Mouse (Mus musculus) brain, embryonic 14.5 days (tissue): ENCODE data around the gene M1ap. TPM values are rescaled to one million over a fixed set of nuclear protein-coding genes. Genes with fewer than 3 reads are reported as not detected.

Experiments
- DNase-seq: peaks from one replicate; pipeline ENCODE4 v3.0.0-alpha.2; 2011; ENCODE audit warnings: low read depth
- CTCF ChIP-seq: fragments of 200-500 bp; IDR thresholded peaks from 2 replicates; pipeline ENCODE4 v1.5.1; 2012; ENCODE audit warnings: inconsistent platforms, mild to moderate bottlenecking, moderate library complexity, borderline replicate concordance; ENCODE audit not compliant: insufficient read depth, insufficient read length; ENCODE audit errors: extremely low read depth
- POLR2A ChIP-seq: fragments of 200-500 bp; IDR thresholded peaks from 2 replicates; pipeline ENCODE4 v1.6.1; 2012; ENCODE audit warnings: mild to moderate bottlenecking, inconsistent platforms, borderline replicate concordance; ENCODE audit not compliant: poor library complexity, insufficient read depth, insufficient read length, severe bottlenecking; ENCODE audit errors: extremely low read depth
- polyA plus RNA-seq: library from polyadenylated mRNA; depleted of rRNA; stranded (reverse); fragments of >200 nt; gene quantifications from 2 replicates; pipeline ENCODE4 v1.2.3, GENCODE M21; 2012

Gene M1ap
- polyA plus RNA-seq, 1 experiment, result 0.15 TPM

- TF ChIP-seq CTCF (no peak), POLR2A (no peak)
- DNase-seq, result no peak
These were observed 84.4 kb downstream of the M1ap start for GRCm38 (mm10) chr6:83031111-83031510.

DNA sequence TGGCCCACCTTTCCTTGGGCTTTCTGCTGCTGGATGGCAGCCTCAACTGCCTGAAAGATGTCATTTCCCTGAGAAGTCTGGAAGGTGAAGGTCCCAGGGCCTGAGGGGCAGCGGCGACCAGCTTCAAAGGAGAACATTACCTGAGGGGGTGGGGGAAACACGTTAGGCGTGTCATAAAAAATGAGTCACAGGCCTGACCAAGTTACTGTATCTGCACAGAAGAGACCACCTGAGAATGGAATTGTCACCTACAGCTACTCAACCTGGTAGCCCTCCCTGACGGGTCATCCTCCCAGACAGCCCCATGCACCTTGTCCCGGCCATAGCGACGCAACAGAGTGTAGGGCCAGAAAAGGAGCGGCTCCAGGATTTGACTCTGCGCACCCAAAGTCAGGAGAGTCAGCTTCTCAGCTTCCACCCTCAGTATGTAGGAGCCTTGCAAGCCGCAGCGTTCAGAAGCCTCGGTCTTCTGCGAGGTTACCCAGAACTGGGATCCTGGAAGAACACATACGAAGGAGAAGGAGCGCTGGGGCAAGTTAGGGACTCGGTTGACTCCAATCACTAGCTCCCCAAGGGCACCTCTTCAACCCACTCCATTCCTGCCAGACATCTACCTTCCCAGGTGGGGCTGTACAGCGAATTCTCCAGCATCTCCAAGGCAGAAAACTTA lies 85.4 kb downstream of the M1ap start:
- DNase-seq, result no peak
- TF ChIP-seq POLR2A (no peak), CTCF (no peak)

DNA sequence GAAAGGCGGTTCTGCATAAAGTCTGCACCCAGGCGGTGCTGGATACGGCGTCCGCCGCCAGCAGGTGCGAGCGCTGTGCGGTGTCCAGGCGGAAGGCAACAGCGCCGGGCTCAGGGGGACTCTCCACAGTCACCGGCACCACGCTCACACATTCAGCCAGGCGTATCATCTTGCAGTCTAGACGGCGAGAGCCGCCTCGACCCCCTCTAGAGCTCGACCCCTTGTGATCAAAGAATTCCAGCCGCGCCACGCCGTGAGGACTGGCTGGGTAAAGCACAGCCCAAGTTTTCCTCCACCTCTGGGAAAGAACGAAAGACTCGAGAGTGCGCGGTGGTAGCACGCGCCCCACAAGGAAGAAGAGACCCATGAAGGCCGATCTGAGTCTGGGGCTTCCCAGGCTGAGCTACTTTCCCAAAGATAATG lies 86.1 kb downstream of the M1ap start:
- TF ChIP-seq POLR2A (no peak), CTCF (0 out of 2 replicates have a peak, but pooled peaks have one; percentile 5)
- DNase-seq, result peak; percentile 52

DNA sequence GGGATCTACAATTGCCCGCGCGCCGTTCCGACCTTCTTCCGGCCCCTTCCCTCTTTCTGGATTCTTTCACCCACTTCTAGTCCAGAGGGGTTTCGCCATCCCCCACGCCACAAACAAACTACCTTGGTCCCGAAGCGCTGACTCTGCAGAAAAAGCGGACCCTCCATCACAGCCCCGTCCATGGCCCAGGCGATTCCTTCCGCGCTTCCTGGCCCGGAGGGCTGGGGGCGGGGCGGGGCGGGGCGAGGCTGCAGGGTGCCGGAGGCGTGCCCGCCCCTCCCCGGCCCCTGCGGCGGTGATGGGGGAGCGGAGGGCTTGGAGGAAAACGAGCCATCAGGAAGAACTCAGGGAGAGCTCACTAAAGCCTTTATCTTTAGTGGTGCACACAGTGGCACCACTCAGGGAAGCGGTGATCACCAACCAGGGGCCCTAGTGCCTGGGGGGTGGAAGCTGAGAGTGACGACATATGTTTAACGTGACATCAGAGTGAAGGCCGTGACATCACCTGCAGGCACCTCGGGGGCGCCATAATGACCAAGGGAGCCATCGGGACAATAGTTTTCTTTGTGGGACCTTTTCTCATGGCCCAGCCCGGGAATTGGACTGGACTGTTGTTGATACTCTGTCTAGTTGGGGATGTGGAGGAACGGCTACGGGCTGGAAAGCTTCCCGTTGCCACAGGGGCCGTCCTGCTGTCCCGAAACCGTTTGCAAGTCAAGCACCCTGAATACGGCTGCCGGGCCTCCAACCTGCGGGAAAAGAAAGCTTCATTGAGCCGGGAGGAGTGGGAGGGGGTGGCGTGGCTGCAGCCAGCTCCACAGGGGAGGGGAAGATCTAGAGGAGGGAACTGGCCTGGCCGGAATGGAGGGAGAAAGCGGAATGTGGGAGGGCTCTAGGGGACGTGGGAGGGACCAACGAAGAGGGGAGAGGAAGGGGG lies 86.8 kb downstream of the M1ap start, which contains the start of the genes Dok1 and Loxl3:
Gene Dok1, minus strand, starts transcription at position 223 of the 937 bp plus-strand sequence.
Gene Loxl3, plus strand, starts transcription at position 925 of the 937 bp plus-strand sequence.
- peak; percentile 80 for DNase-seq
- TF ChIP-seq CTCF (no peak), POLR2A (no peak)

- DNase-seq, result no peak
- TF ChIP-seq POLR2A (no peak), CTCF (no peak)
These were observed 87.9 kb downstream of the M1ap start for GRCm38 (mm10) chr6:83034463-83035055.

- no peak for DNase-seq
- TF ChIP-seq POLR2A, result no peak
- TF ChIP-seq CTCF, result no peak
These were observed 90.5 kb downstream of the M1ap start for GRCm38 (mm10) chr6:83037188-83037587.

DNA sequence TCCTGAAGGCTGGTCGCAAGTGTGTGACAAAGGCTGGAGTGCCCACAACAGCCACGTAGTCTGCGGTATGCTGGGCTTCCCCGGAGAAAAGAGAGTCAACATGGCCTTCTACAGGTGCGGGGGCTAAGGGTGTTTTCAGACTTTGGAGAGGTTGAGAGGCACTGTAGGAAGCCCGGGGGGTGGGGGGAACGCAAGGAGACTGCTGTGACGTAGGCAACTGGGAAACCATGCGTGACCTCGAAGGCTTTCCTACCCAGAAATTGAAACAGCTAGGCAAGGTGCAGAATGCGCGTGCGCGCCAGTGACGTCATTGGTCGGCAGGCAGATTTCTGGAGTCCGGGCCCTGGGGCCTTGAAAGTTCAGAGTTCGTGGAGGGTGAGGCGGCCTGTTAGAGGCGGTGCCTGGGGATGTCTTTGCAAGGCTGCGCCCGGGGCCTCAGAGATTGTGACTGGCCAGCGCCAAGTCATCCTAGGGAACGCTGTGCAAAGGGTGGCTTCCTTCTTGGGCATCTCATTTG lies 91.9 kb downstream of the M1ap start:
- DNase-seq, result peak; percentile 80
- TF ChIP-seq CTCF, result no peak
- TF ChIP-seq POLR2A, result no peak

DNA sequence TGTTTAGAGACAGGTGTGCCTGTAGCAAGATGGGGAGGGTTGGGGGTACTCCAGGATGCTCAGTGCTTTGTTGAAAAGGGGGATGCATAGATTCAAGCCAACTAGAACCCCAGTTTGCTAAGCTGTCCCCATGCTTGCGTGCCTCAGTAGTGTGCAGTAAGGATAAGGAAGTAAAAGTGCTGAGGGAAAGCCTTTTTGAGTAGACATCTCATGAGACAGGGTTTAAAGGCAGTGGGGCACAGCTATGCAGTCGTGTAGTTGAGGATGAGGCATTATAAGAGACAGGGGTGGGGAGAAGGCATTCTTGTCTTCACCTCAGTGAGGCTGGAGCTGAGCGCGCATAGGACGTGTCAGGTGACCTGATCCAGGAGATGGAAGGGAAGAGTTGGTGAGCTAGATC lies 93.9 kb downstream of the M1ap start:
- DNase-seq, result no peak
- TF ChIP-seq POLR2A (no peak), CTCF (no peak)

DNA sequence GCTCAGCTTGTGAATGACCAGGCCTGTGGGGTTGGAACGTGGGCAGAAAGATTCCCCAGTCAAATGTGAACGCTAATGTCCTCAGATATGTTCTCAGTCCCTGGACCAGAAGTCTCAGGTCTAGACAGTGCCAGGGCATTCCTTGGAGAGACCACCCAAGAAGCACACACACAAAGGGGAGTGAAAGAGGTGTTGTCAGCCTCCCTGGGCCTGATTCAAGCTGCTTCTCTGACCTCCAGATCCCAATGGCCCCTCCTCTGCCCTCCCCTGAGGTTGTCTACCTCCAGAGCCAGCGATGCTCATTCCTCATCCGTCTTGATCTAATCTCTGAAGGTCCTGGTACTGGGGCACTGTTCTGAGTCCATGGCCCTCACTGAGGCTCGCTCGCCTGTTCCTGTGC lies 96.9 kb downstream of the M1ap start:
- no peak for TF ChIP-seq POLR2A
- TF ChIP-seq CTCF, result no peak
- DNase-seq, result no peak

DNA sequence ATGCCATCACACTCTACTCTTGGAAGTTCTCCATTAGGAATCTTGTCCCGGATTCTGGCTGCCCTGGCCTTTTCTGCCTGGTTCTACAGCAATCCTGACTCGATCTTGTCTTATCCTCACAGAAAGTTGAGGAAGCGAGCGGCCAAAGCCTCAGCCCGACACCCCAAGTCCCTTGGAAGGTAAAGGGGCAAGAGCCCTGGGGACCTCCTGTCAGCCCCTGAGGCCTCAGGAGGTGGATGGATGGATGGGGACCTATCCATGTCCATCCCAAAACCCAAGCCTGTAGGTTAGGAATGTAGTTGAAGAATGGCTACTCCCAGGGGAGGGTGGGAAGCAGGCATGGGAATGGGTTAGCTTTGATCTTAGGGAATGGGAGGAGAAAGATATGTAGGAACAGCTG lies 97.3 kb downstream of the M1ap start:
- no peak for TF ChIP-seq CTCF
- no peak for TF ChIP-seq POLR2A
- no peak for DNase-seq

DNA sequence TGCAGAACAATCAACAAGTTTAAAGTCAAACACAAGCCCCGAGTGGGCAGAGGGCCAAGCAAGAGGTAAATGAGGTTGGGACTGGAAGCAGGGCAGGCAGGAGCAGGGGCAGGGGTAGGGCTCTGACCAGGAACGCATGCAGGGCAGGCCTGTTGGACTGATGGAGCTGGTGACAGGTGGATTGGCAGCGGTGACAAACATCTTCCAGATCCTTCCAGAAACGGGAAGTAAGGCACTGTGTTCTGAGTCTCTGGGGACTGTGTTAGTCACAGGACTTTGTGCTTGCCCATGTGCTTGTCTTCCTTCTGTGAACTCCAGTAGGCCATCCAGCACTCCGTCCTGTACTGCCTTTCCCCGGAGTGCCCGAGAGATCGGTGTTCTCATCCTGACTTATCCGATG lies 98.0 kb downstream of the M1ap start:
- no peak for TF ChIP-seq CTCF
- DNase-seq, result no peak
